Mouse (Mus musculus) left cerebral cortex, adult 9 months (tissue): ENCODE measurements around the gene Bcat1.

Experiments
- DNase-seq, 2 experiments: peaks; one replicate each; pipeline ENCODE4 v3.0.0; 2022; ENCODE audit warnings: low spot score in 2 of 2

Bcat1 gene

GRCm38 (mm10) chr6:145011141-145011540 is 64.8 kb downstream of the Bcat1 start:
- DNase-seq, result no peak

GRCm38 (mm10) chr6:145009859-145010818 is 65.8 kb downstream of the Bcat1 start:
- DNase-seq, result peak in 1 of 2 experiments; percentile 17

- DNase-seq, result no peak
Observed at GRCm38 (mm10) chr6:145003459-145003858, 72.5 kb downstream of the Bcat1 start.

DNA sequence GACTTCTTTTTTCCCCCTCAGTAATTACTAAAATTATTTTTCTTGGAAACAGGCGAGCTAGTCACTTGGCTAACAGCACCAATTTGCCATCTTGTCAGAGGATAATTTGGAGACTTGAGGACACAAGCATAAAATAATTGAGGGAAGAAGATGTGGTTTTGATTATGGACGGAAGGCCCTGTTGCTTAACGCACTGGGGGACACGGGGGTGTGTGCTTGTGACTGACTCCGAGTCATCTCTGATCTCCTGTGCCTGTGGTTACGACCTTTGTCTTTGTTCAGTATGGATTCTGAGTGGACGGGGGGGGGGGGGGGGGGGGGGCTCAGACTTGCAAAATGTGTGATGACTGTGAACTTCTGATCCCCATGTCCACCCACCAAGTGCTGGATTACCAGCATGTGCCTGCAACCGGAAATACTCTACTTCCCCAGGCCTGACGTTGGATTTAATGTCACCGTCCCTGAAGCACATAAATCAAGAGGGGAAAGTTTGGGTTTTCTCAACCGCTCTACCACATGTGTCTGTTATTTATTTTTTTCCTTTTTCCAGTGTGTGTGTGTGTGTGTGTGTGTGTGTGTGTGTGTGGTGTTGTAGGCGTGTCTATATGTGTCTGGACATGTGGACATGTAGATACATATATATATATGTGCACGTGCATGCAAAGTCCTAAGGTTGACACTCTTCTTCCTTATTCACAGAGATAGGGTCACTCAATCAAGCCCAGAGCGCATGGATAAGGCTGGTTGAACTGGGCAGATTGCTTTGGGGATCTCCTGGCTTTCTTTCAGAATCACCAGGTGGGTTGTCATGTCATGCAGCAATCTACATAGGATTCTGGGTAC is 73.7 kb downstream of the Bcat1 start:
- no peak for DNase-seq

GRCm38 (mm10) chr6:145001493-145001892 is 74.5 kb downstream of the Bcat1 start:
- DNase-seq, result no peak

DNA sequence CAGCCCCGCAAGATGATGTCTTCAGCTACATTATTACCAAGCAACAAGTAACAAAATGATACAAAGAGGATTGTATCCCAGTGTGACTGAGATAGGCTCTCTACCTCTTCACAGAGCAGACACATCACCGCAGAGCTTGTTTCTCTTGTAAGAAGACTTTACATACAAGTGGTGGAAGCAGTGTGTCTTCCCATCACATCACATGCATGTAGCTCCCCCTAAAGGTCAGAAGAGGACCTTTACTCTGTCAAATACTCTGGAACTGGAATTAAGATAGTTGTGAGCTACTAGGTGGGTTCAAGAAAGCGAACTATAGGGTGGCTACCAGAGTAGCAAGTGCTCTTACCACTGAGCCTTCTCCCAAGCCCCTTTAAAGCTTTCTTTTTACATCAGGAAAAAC is 78.8 kb downstream of the Bcat1 start:
- DNase-seq, result no peak

DNA sequence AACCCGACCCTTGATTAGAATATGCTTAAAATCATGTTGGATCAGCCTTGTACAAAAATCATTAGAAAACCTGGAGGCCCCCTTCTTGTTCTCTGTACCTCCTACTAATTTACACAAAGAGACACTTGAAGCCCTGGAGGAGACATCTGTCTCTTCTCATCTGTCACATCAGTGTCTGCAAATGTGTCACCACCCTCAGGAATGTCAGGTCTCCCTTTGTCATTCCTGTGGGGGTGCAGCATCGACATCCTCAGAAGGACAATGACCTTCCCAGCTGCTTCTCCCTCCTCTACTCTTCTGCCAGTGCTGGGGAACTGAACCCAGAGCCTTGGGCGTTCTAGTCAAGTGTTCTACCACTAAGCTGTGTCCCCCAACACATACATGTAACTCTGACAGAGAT is 83.9 kb downstream of the Bcat1 start:
- no peak for DNase-seq

GRCm38 (mm10) chr6:144989193-144989592 is 86.8 kb downstream of the Bcat1 start:
- no peak for DNase-seq

- DNase-seq, result no peak
Observed at GRCm38 (mm10) chr6:144987676-144988075, 88.3 kb downstream of the Bcat1 start.

GRCm38 (mm10) chr6:144987216-144987615 is 88.8 kb downstream of the Bcat1 start:
- no peak for DNase-seq

- DNase-seq, result no peak
Observed at GRCm38 (mm10) chr6:144984221-144984620, 91.8 kb downstream of the Bcat1 start.

DNA sequence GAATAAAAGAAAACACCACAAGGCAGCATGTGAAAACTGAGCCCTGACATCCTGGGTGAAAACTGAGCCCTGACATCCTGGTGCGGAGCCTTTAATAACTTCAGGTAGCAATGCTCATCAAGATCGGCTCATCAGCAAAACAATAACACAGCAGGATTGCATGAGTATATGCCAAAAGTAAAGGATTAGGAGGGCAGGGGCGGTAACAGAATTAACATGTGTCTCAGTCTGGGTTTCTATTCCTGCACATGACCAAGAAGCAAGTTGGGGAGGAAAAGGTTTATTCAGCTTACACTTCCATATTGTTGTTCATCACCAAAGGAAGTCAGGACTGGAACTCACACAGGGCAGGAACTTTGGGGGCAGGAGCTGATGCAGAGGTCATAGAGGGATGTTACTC is 93.9 kb downstream of the Bcat1 start:
- no peak for DNase-seq

DNA sequence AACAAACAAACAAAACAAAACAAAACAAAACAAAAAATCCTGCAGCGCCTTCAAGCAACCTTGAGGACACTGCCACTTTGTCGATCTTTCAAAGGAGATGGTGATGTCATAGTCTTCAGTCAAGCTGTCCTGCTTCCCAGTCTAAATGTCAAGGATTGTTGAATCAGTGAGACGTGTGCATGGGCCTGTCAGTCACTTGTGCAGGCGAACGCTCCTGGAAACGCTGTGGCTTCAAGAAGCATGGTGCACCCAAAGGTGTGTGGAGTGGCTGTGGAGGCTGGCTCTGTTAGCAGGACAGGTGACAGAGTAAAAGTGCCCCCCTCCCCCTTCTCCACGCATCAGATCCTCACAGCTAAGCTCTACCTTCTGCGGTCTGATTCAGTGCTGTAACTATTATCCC is 103.6 kb downstream of the Bcat1 start:
- no peak for DNase-seq

DNA sequence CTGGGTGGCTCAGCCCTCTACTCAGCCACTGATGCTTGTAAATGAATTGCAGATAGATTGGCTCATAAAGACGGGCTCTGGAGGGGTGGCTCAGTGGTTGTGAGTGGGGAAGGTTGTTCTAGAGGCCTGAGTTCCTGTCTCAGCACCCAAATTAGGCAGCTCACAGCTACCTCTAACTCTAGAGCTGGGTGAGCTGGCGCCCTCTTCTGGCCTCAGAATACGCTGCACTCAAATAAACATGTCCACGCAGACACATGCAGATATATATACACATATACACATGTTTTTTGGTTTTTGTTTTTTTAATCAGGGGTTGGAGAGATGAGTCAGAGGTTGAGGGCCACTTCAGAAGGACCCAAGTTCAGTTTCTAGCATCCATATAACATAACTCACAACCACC is 105.1 kb downstream of the Bcat1 start:
- DNase-seq, result no peak

DNA sequence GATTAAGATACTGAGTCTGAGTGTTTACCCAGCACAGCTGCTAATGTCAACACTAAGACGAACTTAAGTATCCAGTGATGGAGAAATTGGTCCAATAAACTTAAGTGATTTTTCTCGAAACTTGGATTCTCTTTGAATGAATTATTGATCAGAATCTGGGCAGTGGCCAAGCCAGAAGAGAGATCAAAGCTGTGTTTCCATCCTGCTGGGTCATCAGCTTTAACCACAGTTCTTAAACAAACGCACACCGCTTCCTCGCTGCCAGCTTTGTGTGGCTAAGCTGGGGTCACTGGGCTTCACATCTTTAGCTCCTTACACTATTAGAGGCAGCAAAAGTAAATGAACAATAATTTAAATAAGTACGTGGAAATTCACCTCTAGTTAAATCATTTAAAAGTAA is 108.4 kb downstream of the Bcat1 start:
- no peak for DNase-seq

- no peak for DNase-seq
Observed at GRCm38 (mm10) chr6:144964205-144964604, 111.8 kb downstream of the Bcat1 start.

DNA sequence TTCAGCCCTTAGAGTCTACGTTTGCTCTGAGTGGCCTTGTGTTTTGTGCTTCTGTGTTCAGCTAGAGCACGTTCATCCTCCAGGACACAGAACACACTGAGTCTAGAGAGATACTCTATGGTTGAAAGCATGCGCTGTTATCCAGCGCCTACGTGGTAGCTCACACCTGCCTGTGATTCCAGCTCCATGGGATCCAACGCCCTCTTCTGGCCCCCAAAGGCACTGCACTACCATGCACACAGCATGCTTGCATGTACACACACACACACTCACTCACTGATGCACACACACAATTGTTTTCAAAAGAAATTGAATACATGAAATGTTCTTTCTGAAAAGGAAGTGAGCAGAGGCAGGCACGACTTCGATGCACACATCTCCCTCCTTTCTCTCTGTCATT is 112.8 kb downstream of the Bcat1 start:
- no peak for DNase-seq

DNA sequence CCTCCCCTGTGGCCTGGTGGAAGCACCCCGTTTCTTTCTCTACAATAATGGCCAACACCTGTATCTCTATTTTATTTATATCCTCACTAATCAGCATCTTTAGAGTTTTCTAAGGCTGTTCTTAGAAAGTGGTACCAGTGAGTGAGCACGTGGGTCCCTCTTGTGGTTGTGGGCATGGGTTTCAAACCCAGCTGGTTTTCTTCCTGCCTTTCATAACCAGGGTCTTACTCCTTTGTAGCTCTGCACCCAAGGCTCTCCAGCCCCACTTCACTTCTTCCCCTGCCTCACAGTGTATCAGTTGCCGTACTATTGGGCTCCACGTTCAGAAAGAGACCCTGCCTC is 114.0 kb downstream of the Bcat1 start:
- DNase-seq, result peak in 1 of 2 experiments; percentile 9

GRCm38 (mm10) chr6:144961253-144962012 is 114.6 kb downstream of the Bcat1 start:
- peak; percentile 8 to 58 for DNase-seq

- no peak for DNase-seq
Observed at GRCm38 (mm10) chr6:144955887-144956547, 120.0 kb downstream of the Bcat1 start.

GRCm38 (mm10) chr6:144952885-144953284 is 123.1 kb downstream of the Bcat1 start:
- no peak for DNase-seq
